Mouse (Mus musculus) urinary bladder, adult 2 months (tissue): ENCODE data around the gene Fam47e. TPM values are rescaled to one million over a fixed set of nuclear protein-coding genes. Genes with fewer than 3 reads are reported as not detected.
A peak's percentile ranks its signal among the peaks of the same experiment; 100 is the strongest.

Experiments used
- DNase-seq: peaks from one replicate; pipeline ENCODE4 v3.0.0; 2022; ENCODE audit warnings: low spot score
- polyA plus RNA-seq: library from polyadenylated mRNA; depleted of rRNA; stranded (reverse); fragments of >200 nt; gene quantifications from 2 replicates; pipeline ENCODE4 v1.2.3, GENCODE M21; 2012; rRNA removed

Fam47e gene
- polyA plus RNA-seq, 1 experiment: 1.0 TPM

- peak; percentile 52 for DNase-seq
Observed at GRCm38 (mm10) chr5:92602691-92603690, 48.1 kb downstream of the Fam47e start, which contains the start of gene Stbd1. Stbd1 (plus strand) TSS chr5:92603041.

- no peak for DNase-seq
Observed at GRCm38 (mm10) chr5:92604452-92605247, 49.8 kb downstream of the Fam47e start.

- DNase-seq: no peak
Observed at GRCm38 (mm10) chr5:92607492-92608229, 52.8 kb downstream of the Fam47e start.

- DNase-seq: no peak
Observed at GRCm38 (mm10) chr5:92612756-92613155, 57.9 kb downstream of the Fam47e start.

GRCm38 (mm10) chr5:92621883-92622282 lies 67.0 kb downstream of the Fam47e start:
- no peak for DNase-seq

GRCm38 (mm10) chr5:92627896-92628295 lies 73.0 kb downstream of the Fam47e start:
- no peak for DNase-seq

- DNase-seq: no peak
Observed at GRCm38 (mm10) chr5:92633526-92633925, 78.7 kb downstream of the Fam47e start.

GRCm38 (mm10) chr5:92634916-92635315 lies 80.0 kb downstream of the Fam47e start:
- no peak for DNase-seq

- no peak for DNase-seq
Observed at GRCm38 (mm10) chr5:92635891-92636290, 81.0 kb downstream of the Fam47e start.

- DNase-seq: no peak
Observed at GRCm38 (mm10) chr5:92640861-92641260, 86.0 kb downstream of the Fam47e start.

Other genes starting within 250 kb of the Fam47e start
- gene Sdad1, start 244.6 kb upstream of the Fam47e start, polyA plus RNA-seq: 12.3 and 13.6 TPM in 2 replicates
- gene Cxcl9, start 227.0 kb upstream of the Fam47e start, polyA plus RNA-seq: 7.3 and 8.8 TPM in 2 replicates
- 839 and 925 TPM in 2 replicates for gene Art3, start 223.2 kb upstream of the Fam47e start, polyA plus RNA-seq
- 7.0 and 14.7 TPM in 2 replicates for gene Cxcl10, start 206.2 kb upstream of the Fam47e start, polyA plus RNA-seq
- 21.1 and 25.9 TPM in 2 replicates for gene Nup54, start 119.8 kb upstream of the Fam47e start, polyA plus RNA-seq
- 84.3 and 96.2 TPM in 2 replicates for gene Scarb2, start 48.2 kb upstream of the Fam47e start, polyA plus RNA-seq
- 28.9 and 29.0 TPM in 2 replicates for gene Stbd1, start 48.0 kb downstream of the Fam47e start, polyA plus RNA-seq
- gene Ccdc158, start 120.2 kb downstream of the Fam47e start, polyA plus RNA-seq: 1.2 and 1.3 TPM in 2 replicates
- 26.5 and 37.7 TPM in 2 replicates for gene Shroom3, start 128.4 kb downstream of the Fam47e start, polyA plus RNA-seq